Mouse (Mus musculus) liver, adult 2 months (tissue): ENCODE measurements around the gene Alg11. TPM values are rescaled to one million over a fixed set of nuclear protein-coding genes. Genes with fewer than 3 reads are reported as not detected.

Experiments
- DNase-seq: peaks from one replicate; pipeline ENCODE4 v3.0.0-alpha.2; 2011; ENCODE audit warnings: low read depth, low spot score; ENCODE audit errors: extremely low read depth
- H3K27ac ChIP-seq: fragments of 200-500 bp; replicated peaks from 2 replicates; pipeline ENCODE4 v1.5.1; 2012; ENCODE audit warnings: low read depth, mild to moderate bottlenecking, control low read depth, inconsistent platforms, low read length; ENCODE audit not compliant: insufficient read depth
- H3K27me3 ChIP-seq: fragments of 200-500 bp; 2 replicates; pipeline ENCODE4 v1.6.1; 2012; ENCODE audit warnings: mild to moderate bottlenecking, moderate library complexity, low read length, inconsistent platforms; ENCODE audit not compliant: control insufficient read depth, insufficient read depth
- H3K36me3 ChIP-seq: fragments of 200-500 bp; 2 replicates; pipeline ENCODE4 v1.6.1; 2012; ENCODE audit warnings: low read length, inconsistent platforms; ENCODE audit not compliant: control insufficient read depth, insufficient read depth
- H3K4me1 ChIP-seq: fragments of 200-500 bp; 2 replicates; pipeline ENCODE4 v1.6.1; 2011; ENCODE audit warnings: low read length; ENCODE audit not compliant: control insufficient read depth, insufficient read depth
- H3K4me3 ChIP-seq: fragments of 200-500 bp; 2 replicates; pipeline ENCODE4 v1.5.1; 2011; ENCODE audit warnings: low read depth, mild to moderate bottlenecking, control low read depth, low read length, moderate library complexity; ENCODE audit not compliant: insufficient read depth
- H3K79me2 ChIP-seq: fragments of 200-500 bp; 2 replicates; pipeline ENCODE4 v1.6.1; 2012; ENCODE audit warnings: inconsistent platforms, mild to moderate bottlenecking, low read length, moderate library complexity; ENCODE audit not compliant: control insufficient read depth, insufficient read depth
- H3K9ac ChIP-seq: fragments of 200-500 bp; 2 replicates; pipeline ENCODE4 v1.6.1; 2012; ENCODE audit warnings: low read depth, mild to moderate bottlenecking, control low read depth, inconsistent platforms, low read length
- CTCF ChIP-seq: fragments of 200-500 bp; IDR thresholded peaks from 2 replicates; pipeline ENCODE4 v1.5.1; 2011; ENCODE audit warnings: low read depth, low read length, control low read depth
- POLR2A ChIP-seq: fragments of 200-500 bp; IDR thresholded peaks from 2 replicates; pipeline ENCODE4 v1.6.1; 2011; ENCODE audit warnings: low read length, control low read depth; ENCODE audit not compliant: insufficient read depth; ENCODE audit errors: extremely low read depth
- WGBS: fragments of 180-500 bp; shearing (Covaris S2); methylation state at CpG from one replicate; pipeline ENCODE4 v1.1.7; 2018; 5-methylcytosine and 5-hydroxymethylcytosine counted together
- polyA plus RNA-seq: library from polyadenylated mRNA; depleted of rRNA; stranded (reverse); fragments of >200 nt; gene quantifications from 2 replicates; pipeline ENCODE4 v1.2.3, GENCODE M21; 2012
- total RNA-seq: library from RNA; depleted of rRNA; stranded (reverse); fragments of >200 nt; gene quantifications from 2 replicates; pipeline ENCODE4 v1.2.3, GENCODE M21; 2014

Gene Alg11
- total and polyA plus RNA-seq, 2 experiments, result 11.6 to 15.2 TPM

GRCm38 (mm10) chr8:22056850-22057249 lies 3.7 kb upstream of the Alg11 start:
- no peak for TF ChIP-seq POLR2A
- TF ChIP-seq CTCF, result no peak
- H3K4me3 ChIP-seq, result no peak overlapping the region
- H3K9ac ChIP-seq, result no peak overlapping the region
- 86% methylated on average over 3 of the region's 3 CpGs for WGBS
- peaks cover 22% of the 10 kb centered on the region for H3K4me1 ChIP-seq
- H3K27ac ChIP-seq, result no peak overlapping the region
- 0 out of 2 replicates have a peak, but pooled peaks cover under 1% of the 10 kb centered on the region for H3K36me3 ChIP-seq
- DNase-seq, result no peak
- peaks cover 21% of the 10 kb centered on the region for H3K79me2 ChIP-seq
- no peaks in the 10 kb centered on the region for H3K27me3 ChIP-seq

GRCm38 (mm10) chr8:22058368-22058767 lies 2.2 kb upstream of the Alg11 start:
- no peak for DNase-seq
- H3K9ac ChIP-seq, result 0 out of 2 replicates have a peak overlapping the region, but pooled peaks have one; percentile 6
- no peak overlapping the region for H3K4me3 ChIP-seq
- H3K4me1 ChIP-seq, result peaks cover 22% of the 10 kb centered on the region
- WGBS, result 33% methylated on average over 9 of the region's 9 CpGs
- H3K36me3 ChIP-seq, result peaks cover 8% of the 10 kb centered on the region
- TF ChIP-seq CTCF, result no peak
- TF ChIP-seq POLR2A, result no peak
- no peak overlapping the region for H3K27ac ChIP-seq
- H3K27me3 ChIP-seq, result no peaks in the 10 kb centered on the region
- H3K79me2 ChIP-seq, result peaks cover 13% of the 10 kb centered on the region

- Histone ChIP-seq H3K9ac (peak overlapping the region; percentile 73), H3K27me3 (no peaks in the 10 kb centered on the region), H3K36me3 (peaks cover 12% of the 10 kb centered on the region), H3K27ac (peak overlapping the region; percentile 92), H3K4me3 (peak overlapping the region; percentile 71), H3K79me2 (peaks cover 9% of the 10 kb centered on the region; the same call in 1 of the 2 replicates), H3K4me1 (peaks cover 17% of the 10 kb centered on the region)
- WGBS, result 19% methylated on average over 11 of the region's 11 CpGs
- no peak for DNase-seq
- TF ChIP-seq CTCF (no peak), POLR2A (no peak)
These were observed 1.3 kb upstream of the Alg11 start for GRCm38 (mm10) chr8:22059153-22059738.

- Histone ChIP-seq H3K9ac (peak within 1 kb of the TSS; percentile 76), H3K36me3 (peaks cover 18% of the 10 kb centered on the region), H3K27me3 (no peaks in the 10 kb centered on the region), H3K4me3 (peak within 1 kb of the TSS; percentile 79), H3K4me1 (peaks cover 15% of the 10 kb centered on the region), H3K79me2 (peaks cover 9% of the 10 kb centered on the region; the same call in 1 of the 2 replicates), H3K27ac (peak within 1 kb of the TSS; percentile 92)
- under 1% methylated on average over 45 of the region's 46 CpGs for WGBS
- TF ChIP-seq CTCF, result no peak
- peak; percentile 65 for TF ChIP-seq POLR2A
- DNase-seq, result peak; percentile 94
These were observed 588 bp upstream of the Alg11 start, which contains the start of gene Atp7b for GRCm38 (mm10) chr8:22059821-22060445. Atp7b (minus strand) TSS chr8:22060305.

GRCm38 (mm10) chr8:22061126-22061525 lies 605 bp downstream of the Alg11 start:
- no peak overlapping the region for H3K27ac ChIP-seq
- no peak overlapping the region for H3K9ac ChIP-seq
- H3K36me3 ChIP-seq, result peaks cover 30% of the 10 kb centered on the region
- TF ChIP-seq CTCF (no peak), POLR2A (no peak)
- peak; percentile 22 for DNase-seq
- H3K79me2 ChIP-seq, result peaks cover 11% of the 10 kb centered on the region; the same call in 1 of the 2 replicates
- H3K4me3 ChIP-seq, result peak overlapping the region; percentile 79; the same call in 1 of the 2 replicates
- peaks cover 11% of the 10 kb centered on the region for H3K4me1 ChIP-seq
- H3K27me3 ChIP-seq, result no peaks in the 10 kb centered on the region
- WGBS, result 1% methylated on average over 3 of the region's 3 CpGs
